Mouse (Mus musculus) left cerebral cortex, postnatal 25 days (tissue): ENCODE results near the gene C1qc. TPM values are rescaled to one million over a fixed set of nuclear protein-coding genes. Genes with fewer than 3 reads are reported as not detected.

Source experiments
- DNase-seq, 2 experiments: peaks; one replicate each; pipeline ENCODE4 v3.0.0; 2022; ENCODE audit warnings: low spot score in 2 of 2, mixed read lengths in 1 of 2
- intact Hi-C: fragments of 180-260 bp; cut with DNase I; formaldehyde crosslinking; loops from one replicate; pipeline ENCODE4 v1.15.1; 2025
- total RNA-seq, 2 experiments: library from RNA; stranded (reverse); gene quantifications; 2 replicates each; pipeline ENCODE4 v1.2.3; 2021

C1qc gene
- total RNA-seq, 2 experiments from 2014 or later: 38.3 to 44.1 TPM

DNA sequence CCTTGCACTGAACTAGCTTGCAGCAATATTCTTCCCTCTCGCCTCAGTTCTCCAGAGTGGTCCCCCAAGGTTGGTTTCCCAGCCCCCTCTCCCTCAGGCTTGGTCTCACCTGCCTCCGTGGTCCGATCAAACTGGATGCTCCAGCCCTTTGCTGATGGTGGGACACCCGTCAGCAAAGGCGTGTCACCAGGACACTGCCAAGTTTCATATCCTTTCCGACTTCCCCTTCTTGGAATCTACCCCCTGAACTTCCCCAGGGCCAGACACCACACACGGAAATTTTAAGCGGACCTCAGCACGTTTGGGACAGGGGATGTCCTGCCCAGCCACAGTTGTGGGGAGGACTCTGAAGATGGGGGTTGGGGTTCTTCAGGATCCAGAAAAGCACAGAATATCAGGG, 5.8 kb upstream of the C1qc start, which contains the start of gene C1qa:
Gene C1qa, minus strand, starts transcription at position 167 of the 400 bp plus-strand sequence.
- DNase-seq: peak in 1 of 2 experiments; percentile 33
- intact Hi-C loops: loop anchor here (10.0 kb wide), 2 partner anchors 406 to 676 kb away; partner anchors contain the start of gene Ldlrad2

- intact Hi-C loops: loop anchor here (10.0 kb wide), 2 partner anchors 407 to 677 kb away; partner anchors contain the start of gene Ldlrad2
- no peak for DNase-seq
Measured at GRCm38 (mm10) chr4:136898084-136898598, 5.3 kb upstream of the C1qc start.

DNA sequence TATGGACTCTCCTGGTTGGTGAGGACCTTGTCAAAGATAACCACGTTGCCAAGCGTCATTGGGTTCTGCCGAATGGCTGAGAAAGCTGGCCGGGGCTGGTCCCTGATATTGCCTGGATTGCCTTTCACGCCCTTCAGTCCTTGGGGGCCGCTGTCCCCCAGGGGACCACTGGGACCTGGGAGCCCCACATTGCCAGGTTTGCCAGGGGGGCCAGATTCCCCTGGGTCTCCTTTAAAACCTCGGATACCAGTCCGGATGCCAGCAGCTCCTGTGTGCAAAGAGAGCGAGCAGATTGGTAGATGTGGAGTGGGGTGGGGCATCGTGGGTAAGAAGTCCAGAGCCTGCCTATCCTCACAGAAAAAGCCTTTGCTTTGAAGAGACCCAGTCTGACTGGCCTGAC, 3.6 kb upstream of the C1qc start:
- no peak for DNase-seq
- intact Hi-C loops: loop anchor here (10.0 kb wide), 2 partner anchors 408 to 678 kb away; partner anchors contain the start of gene Ldlrad2

GRCm38 (mm10) chr4:136895861-136896260, 3.0 kb upstream of the C1qc start:
- no peak for DNase-seq
- intact Hi-C loops: loop anchor here (10.0 kb wide), 2 partner anchors 409 to 679 kb away; partner anchors contain the start of gene Ldlrad2

- intact Hi-C loops: loop anchor here (1.0 to 10.0 kb wide), 4 partner anchors 86 to 680 kb away; partner anchors contain the start of gene Ldlrad2
Measured at GRCm38 (mm10) chr4:136894821-136895220, 2.0 kb upstream of the C1qc start.

GRCm38 (mm10) chr4:136893691-136894543, 1.1 kb upstream of the C1qc start:
- peak; percentile 66 to 70 for DNase-seq
- intact Hi-C loops: loop anchor here (1.0 to 10.0 kb wide), 4 partner anchors 87 to 681 kb away; partner anchors contain the start of gene Ldlrad2

More at GRCm38 (mm10) chr4:136894821-136895220, 2.0 kb upstream of the C1qc start:
- DNase-seq: no peak

GRCm38 (mm10) chr4:136892371-136892770, 494 bp downstream of the C1qc start:
- no peak for DNase-seq
- intact Hi-C loops: loop anchor here (10.0 kb wide), 2 partner anchors 412 to 682 kb away; partner anchors contain the start of gene Ldlrad2

- DNase-seq: no peak
- intact Hi-C loops: loop anchor here (10.0 kb wide), 2 partner anchors 414 to 684 kb away; partner anchors contain the start of gene Ldlrad2
Measured at GRCm38 (mm10) chr4:136891115-136891514, 1.8 kb downstream of the C1qc start.

DNA sequence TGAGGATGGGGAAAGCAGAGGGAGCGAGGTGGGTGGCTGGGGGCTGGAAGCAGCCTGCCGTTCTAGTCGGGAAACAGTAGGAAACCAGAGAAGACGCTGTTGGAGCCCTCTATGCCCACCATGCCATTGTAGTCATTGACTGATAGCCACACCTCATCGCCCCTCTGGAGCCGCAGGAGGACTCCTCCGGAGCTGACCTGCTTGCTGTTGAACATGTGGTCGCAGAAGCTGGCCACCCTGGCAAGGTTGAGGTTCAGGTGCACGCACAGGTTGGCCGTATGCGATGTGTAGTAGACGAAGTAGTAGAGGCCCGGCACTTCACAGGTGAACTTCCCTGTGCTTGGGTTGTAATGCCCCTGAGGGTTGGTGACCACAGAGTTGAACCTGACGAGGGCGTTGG, 2.9 kb downstream of the C1qc start:
- no peak for DNase-seq
- intact Hi-C loops: loop anchor here (10.0 kb wide), 2 partner anchors 415 to 685 kb away; partner anchors contain the start of gene Ldlrad2

DNA sequence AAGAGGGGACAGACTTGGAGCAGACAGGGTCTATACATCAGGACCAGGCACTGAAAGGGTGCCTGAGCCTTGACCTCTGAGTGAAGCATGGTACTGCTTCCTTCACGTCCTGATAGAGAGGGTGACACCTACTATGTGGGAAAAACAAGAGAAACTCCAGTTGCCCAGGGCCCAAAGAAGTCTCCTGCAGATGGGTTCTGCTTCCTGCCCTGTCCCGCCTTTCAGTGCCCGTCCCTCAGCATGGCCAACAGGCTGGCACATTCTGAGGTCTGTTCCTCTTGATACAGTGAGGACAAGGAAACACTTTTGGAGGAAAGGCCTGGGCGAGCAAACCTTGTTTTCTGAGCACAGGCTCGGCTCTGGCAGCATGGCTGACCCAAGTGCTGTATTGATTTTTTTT, 5.2 kb downstream of the C1qc start:
- intact Hi-C loops: no loop called here
- no peak for DNase-seq

DNA sequence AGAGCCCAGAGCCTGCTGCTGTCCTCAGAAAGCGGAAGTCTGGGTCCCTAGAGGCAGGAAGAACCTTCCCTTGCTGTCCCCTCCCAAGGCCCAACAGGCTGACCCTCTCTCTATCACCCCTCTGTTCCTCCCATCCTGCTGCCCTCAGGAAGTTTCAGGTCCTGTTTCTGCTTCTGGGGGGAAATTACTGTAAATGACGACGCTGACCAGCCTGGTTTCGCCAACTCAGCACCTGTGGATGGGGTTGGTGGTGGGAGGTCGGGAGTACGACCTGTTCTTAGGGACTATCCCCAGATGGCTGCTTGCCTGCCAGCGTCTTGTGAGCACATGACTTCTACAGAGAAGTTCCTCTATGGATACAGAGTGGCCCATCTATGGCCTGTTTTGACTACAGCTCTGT, 6.8 kb downstream of the C1qc start, which contains the start of gene C1qb:
Gene C1qb, minus strand, starts transcription at position 87 of the 400 bp plus-strand sequence.
- intact Hi-C loops: no loop called here
- peak in 1 of 2 experiments; percentile 39 for DNase-seq

GRCm38 (mm10) chr4:136878601-136879000, 14.3 kb downstream of the C1qc start:
- intact Hi-C loops: no loop called here
- peak in 1 of 2 experiments; percentile 42 for DNase-seq

DNA sequence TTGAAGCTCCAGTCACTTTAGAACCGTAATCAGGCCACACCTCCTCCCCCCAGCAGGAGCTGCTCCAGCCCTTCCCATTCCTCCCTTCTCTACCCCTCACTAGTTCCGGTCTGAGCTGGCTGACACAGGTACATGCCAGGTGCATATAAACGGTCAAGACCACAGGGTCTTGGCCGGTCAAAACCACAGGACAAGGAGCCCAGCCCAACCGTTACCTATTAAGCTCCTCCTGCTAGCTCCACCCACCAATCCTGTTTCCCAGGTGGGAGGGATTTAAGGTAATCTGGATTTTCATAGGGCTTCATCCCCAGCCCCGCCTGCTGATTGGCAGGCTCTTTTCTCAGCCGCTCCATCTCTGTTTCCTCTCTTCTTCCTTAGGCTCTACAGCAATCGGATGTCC, 14.7 kb downstream of the C1qc start:
- no peak for DNase-seq
- intact Hi-C loops: no loop called here

GRCm38 (mm10) chr4:136876971-136877370, 15.9 kb downstream of the C1qc start:
- intact Hi-C loops: loop anchor here (2.0 kb wide), 1 partner anchor 198 kb away; no protein-coding TSS in a partner anchor
- DNase-seq: peak in 1 of 2 experiments; percentile 62

- intact Hi-C loops: loop anchor here (1.0 kb wide), 1 partner anchor 226 kb away; no protein-coding TSS in a partner anchor
- DNase-seq: peak in 1 of 2 experiments; percentile 73
Measured at GRCm38 (mm10) chr4:136875012-136875411, 17.9 kb downstream of the C1qc start.

DNA sequence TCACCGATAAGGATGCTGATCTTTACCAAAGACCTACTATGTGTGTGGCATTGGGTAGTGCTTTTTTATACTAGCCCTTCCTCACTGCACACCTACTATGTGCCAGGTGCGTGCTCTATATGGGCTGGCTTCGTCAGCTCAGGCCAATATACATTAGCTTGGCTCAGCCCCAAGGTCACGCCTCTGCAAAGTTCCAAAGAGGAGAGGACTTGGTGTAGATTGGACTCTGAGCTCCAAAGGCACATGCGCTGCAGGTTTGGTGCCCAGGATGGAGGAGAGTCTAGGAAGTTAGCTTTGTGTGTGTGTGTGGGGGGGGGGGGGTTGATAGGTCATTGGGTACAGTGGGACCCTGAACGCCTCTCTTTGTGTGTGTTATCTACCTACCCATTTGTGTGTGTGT, 24.5 kb downstream of the C1qc start:
- intact Hi-C loops: no loop called here
- DNase-seq: no peak

GRCm38 (mm10) chr4:136867690-136868345, 25.0 kb downstream of the C1qc start:
- intact Hi-C loops: no loop called here
- DNase-seq: no peak

DNA sequence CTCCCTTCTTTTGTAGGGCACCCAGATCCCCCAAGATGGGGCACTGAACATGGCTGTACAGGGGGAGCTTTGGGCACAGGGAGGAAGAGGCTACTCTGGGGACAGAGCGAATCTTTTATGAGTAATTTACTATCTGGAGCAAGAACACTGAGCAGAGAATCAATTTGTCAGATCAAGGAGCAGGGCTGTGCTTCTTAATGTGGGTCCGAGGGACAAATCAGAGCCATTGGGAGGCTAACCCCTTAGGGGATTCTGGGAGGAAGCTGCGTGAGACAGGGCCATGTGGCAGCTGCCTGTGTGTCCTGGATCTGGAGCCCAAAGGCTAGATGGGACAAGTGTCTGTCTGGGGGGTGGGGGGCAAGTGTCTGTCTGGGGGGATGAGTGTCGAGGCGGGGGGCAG, 27.3 kb downstream of the C1qc start:
- DNase-seq: no peak
- intact Hi-C loops: no loop called here

- intact Hi-C loops: no loop called here
- DNase-seq: no peak
Measured at GRCm38 (mm10) chr4:136864751-136865470, 28.0 kb downstream of the C1qc start.
